Mouse (Mus musculus): ENCODE results near the gene Ssh3.

Gene Ssh3

DNA sequence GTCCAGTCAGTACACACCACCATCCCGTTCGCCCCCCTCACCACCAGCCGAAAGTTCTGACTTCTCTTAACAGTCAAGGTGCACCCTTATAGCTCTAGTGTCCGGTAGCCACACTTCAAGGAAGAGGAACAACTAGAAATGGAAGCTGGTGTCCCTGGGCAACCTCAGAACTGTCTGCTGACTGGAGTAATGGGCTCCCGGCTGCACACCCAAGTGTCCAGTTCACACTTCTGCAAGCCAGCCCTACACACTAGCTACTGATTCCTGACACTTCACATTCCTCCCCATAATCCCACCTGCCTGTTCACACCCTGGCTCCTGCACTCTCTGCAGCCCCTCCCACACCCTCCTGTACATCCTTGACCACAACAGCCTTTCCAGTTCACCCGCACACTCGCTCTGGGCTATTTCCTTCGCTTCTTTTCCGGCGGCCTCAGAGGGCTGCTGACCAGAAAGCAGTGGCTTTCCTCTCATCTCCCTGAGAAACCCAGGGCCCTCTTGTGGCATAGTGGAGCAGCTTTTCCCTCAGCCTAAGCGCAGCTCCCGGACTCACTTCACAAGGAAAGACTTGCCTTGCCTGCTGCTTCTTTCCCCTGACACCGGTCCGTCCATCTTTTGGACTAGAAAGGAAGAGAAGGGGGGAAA, 52.8 kb downstream of the Ssh3 start:
- no peak for DNase-seq (ENCODE audit: low read depth, low spot score)

DNA sequence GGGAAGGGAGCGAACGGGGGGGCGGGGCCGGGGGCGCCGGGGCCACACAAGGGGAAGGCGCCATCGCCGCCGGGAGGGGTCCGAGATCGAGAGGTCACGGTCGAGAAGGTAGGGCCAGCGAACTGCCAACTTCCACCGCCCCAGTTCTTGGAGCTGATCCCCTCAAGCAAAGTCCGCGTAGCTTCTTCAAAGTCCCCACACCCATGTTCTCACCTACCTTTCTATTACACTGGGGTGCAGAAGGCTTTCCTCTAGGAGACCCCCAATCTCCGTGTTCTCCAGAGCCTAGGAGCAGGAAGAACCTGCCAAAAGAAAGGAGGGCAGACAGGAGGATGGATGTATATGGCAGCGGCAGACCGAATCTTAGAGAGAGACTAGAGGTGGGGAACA, 53.5 kb downstream of the Ssh3 start:
- DNase-seq (ENCODE audit: low read depth, low spot score) = no peak

DNA sequence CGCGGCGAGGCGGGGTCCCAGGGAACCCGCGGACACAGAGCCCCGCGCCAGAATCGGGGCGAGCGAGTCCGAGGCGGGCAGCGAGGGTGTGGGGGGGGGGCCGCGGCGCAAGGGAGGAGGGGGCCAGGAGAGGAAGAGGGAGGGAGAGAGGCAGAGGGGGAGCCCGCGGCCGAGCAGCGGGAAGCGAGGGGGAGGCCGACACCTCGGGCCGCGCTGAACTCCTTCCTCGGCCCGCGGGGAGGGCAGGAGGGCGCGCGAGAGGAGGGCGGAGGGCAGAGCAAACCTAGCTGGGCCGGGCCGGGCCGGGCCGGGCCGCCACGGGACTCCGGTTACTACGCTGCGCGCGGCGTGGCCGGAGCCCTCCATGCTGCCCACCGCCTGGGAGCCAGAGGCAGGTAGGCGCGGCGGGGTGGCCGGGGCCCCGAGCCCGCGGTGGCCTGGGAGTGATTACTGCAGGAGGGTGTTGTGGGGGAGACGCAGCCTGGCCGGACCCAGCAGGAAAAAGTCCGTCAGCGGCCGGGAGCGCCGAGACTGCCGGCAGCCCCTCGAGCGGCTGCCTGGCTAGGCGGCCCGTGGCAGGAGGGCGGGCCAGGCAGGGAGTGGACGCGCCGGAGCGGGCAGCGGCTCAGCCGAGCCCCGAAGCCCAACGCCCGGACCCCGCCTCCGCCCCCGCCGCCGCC, 54.1 kb downstream of the Ssh3 start:
- no peak for DNase-seq (ENCODE audit: low read depth, low spot score)

DNA sequence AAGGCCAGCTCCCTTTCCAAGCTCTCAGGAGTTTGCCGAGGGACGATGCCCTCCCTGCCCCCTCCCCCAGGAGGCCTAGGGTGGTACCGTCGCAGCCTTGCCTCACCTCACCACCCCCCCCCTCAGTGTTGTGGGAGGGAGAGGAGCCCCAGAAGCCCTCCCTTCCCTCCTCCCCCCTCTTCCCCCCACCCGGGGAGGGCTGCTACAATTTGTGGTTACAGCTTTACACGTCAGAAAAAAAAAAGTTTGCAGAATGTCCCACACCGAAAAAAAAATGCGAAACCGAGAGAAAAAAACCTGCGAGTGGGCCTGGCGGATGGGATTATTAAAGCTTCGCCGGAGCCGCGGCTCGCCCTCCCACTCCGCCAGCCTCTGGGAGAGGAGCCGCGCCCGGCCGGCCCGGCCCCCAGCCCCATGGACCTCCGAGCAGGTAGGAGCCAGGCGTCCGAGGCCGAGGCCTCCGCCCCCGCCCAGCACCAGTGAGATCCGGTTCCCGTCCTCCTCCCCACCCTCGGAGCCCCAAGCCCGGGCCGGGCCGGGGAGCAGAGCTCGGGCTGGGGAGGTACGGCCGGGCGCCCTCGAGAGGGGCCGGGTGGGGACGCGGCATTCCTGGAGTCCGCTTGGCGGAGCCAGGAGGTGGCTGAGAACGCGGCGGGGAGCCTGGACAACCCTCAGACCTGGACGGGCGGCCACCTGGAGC, 54.8 kb downstream of the Ssh3 start, which contains the start of the genes Clcf1 and AC109138.7:
TSS of gene Clcf1 (plus strand) at position 168 of the 700 bp plus-strand sequence.
TSS of gene AC109138.7 (plus strand) at position 287 of the 700 bp plus-strand sequence.
- no peak for DNase-seq (ENCODE audit: low read depth, low spot score)

DNA sequence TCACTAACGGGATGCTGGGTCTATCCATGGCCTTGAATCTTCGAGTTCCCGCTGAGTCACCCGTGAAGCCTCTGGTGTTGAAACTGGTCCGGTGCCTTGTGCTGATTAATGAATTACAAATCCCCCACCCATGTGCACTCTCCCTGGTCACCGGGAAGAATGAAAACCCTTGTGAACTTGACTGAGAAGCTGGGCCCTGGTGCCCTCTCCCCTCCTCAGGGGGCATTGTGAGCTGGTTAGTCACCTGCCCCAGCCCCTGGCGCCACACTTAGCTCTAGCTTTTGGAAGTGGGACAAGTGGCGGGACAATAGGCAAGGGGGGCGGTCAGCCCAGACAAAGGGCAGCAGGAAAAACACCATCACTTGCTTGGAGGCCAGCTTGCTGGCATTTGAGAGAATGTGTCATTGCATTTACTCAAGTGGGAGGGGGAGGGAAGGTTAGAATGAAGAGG, 55.4 kb downstream of the Ssh3 start:
- no peak for DNase-seq (ENCODE audit: low read depth, low spot score)

DNA sequence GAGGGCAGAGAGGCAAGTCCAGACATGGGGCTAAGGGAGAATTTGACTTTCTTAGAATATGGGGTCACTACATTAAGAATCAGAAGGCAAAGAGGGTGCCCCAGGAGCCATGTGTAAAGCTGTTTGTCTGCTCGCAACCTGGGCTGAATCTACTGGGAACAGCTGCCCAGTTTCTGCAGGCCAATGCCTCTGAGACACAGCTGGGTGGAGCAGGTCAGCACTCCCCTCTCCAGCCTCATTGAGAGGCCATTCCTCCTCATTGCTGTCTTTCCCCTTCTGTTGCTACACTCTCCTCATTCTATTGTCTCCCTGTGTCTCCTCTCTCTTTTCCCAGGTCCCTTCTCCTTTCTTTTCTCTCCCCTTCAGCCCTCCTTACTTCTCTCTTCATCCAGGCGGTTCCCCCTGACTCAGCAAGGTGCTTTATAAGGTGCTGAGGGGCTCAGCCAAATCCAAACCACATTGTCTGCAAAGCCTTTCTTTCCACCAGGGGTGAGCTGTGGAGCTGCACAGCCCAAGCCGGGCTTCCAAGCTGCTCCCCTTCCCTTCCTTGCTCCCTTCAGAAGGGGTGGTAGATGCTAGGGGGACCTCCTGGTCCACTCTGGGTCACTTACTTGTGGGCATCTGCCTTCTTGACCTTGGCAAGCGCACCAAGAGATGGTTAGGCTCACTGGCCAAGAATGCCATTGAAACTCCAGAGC, 56.9 kb downstream of the Ssh3 start:
- no peak for DNase-seq (ENCODE audit: low read depth, low spot score)

All from telencephalon, adult 2 months (tissue).